ENCODE assay signal across 17 mouse cellular contexts in the genomic region with DNA sequence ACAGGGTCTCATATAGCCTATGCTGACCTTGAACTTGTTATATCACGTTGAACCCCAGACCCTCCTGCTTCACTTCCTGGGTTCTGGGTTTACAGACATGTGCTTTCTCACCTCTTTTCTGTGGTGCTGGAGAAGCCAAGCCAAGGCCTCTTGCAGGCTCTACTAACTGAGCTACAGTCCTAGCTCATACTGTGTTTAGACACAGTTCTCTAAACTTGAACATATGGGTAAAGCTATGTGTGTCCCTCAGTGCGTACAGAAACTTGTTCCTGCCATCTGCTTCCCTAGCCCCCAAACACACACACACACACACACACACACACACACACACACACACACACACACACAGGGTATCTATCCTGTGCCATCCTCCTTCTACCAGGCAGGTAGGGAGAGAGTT.
"Had no signal": no experiment of that assay in that cellular context is flagged by ENCODE, and none has a peak within 500 bp of the region (broad histone marks: within the 10 kb centered on the region; RNA-seq: fewer than 3 reads in every experiment).

No protein-coding gene starts in this region.

- H3K36me3 ChIP-seq: liver, embryonic 13.5 days; neural tube, embryonic 12.5 days had no signal

- DNase-seq: kidney, adult 8-10 months; kidney, postnatal 14 days; kidney, postnatal 4 days; left cerebral cortex, postnatal 4 days; liver, embryonic 13.5 days; lung, adult 2 months; lung, postnatal 14 days; lung, postnatal 4 days; midbrain, embryonic 14.5 days; retina, postnatal 1 day; right cerebral cortex, postnatal 25 days; spleen, adult 18-20 months; thymus, adult 2 months; thymus, postnatal 14 days; thymus, postnatal 4 days had no signal

- H3K4me3 ChIP-seq: liver, embryonic 13.5 days; neural tube, embryonic 12.5 days had no signal

- H3K9me3 ChIP-seq: liver, embryonic 13.5 days; neural tube, embryonic 12.5 days had no signal

- H3K4me2 ChIP-seq: liver, embryonic 13.5 days; midbrain, embryonic 11.5 days; neural tube, embryonic 12.5 days had no signal

- H3K27me3 ChIP-seq: liver, embryonic 13.5 days; neural tube, embryonic 12.5 days had no signal

- H3K4me1 ChIP-seq: liver, embryonic 13.5 days; neural tube, embryonic 12.5 days had no signal

- H3K9ac ChIP-seq: liver, embryonic 13.5 days; neural tube, embryonic 12.5 days had no signal

- H3K27ac ChIP-seq: liver, embryonic 13.5 days; neural tube, embryonic 12.5 days had no signal
